Mouse (Mus musculus) T-helper 17 cell (primary cell): ENCODE measurements around the gene Nr2f2.

ENCODE experiments used
- in situ Hi-C, 2 experiments: fragments of 300-600 bp; cut with MboI, MseI; formaldehyde crosslinking; loops; 1 replicate in 1 of 2; 2 replicates in 1 of 2; pipeline ENCODE4 v1.15.1; 2025; ENCODE audit warnings: high pct_unique_total_duplicates in 2 of 2

The Nr2f2 gene

GRCm38 (mm10) chr7:70365941-70366807 lies at the start of gene Nr2f2:
Nr2f2 (minus strand) TSS chr7:70366735.
- in situ Hi-C loops: no loop called here

GRCm38 (mm10) chr7:70414461-70414860 lies 47.9 kb upstream of the Nr2f2 start:
- in situ Hi-C loops: no loop called here

- in situ Hi-C loops: no loop called here
Measured at GRCm38 (mm10) chr7:70413646-70414045, 47.1 kb upstream of the Nr2f2 start.

GRCm38 (mm10) chr7:70412900-70413299 lies 46.4 kb upstream of the Nr2f2 start:
- in situ Hi-C loops: no loop called here

- in situ Hi-C loops: no loop called here
Measured at GRCm38 (mm10) chr7:70410350-70410749, 43.8 kb upstream of the Nr2f2 start.

GRCm38 (mm10) chr7:70409890-70410289 lies 43.4 kb upstream of the Nr2f2 start:
- in situ Hi-C loops: no loop called here

- in situ Hi-C loops: no loop called here
Measured at GRCm38 (mm10) chr7:70408814-70409213, 42.3 kb upstream of the Nr2f2 start.

- in situ Hi-C loops: no loop called here
Measured at GRCm38 (mm10) chr7:70407123-70407522, 40.6 kb upstream of the Nr2f2 start.

- in situ Hi-C loops: no loop called here
Measured at GRCm38 (mm10) chr7:70406527-70406926, 40.0 kb upstream of the Nr2f2 start.

- in situ Hi-C loops: no loop called here
Measured at GRCm38 (mm10) chr7:70405466-70405865, 38.9 kb upstream of the Nr2f2 start.

- in situ Hi-C loops: no loop called here
Measured at GRCm38 (mm10) chr7:70382828-70383227, 16.3 kb upstream of the Nr2f2 start.

- in situ Hi-C loops: no loop called here
Measured at GRCm38 (mm10) chr7:70381409-70382244, 15.1 kb upstream of the Nr2f2 start.

GRCm38 (mm10) chr7:70380943-70381342 lies 14.4 kb upstream of the Nr2f2 start:
- in situ Hi-C loops: no loop called here

GRCm38 (mm10) chr7:70380246-70380645 lies 13.7 kb upstream of the Nr2f2 start:
- in situ Hi-C loops: no loop called here

GRCm38 (mm10) chr7:70370552-70371262 lies 4.2 kb upstream of the Nr2f2 start:
- in situ Hi-C loops: no loop called here

- in situ Hi-C loops: no loop called here
Measured at GRCm38 (mm10) chr7:70369731-70370551, 3.4 kb upstream of the Nr2f2 start.

- in situ Hi-C loops: no loop called here
Measured at GRCm38 (mm10) chr7:70369061-70369730, 2.7 kb upstream of the Nr2f2 start.

- in situ Hi-C loops: no loop called here
Measured at GRCm38 (mm10) chr7:70368751-70369060, 2.2 kb upstream of the Nr2f2 start.

GRCm38 (mm10) chr7:70368268-70368655 lies 1.7 kb upstream of the Nr2f2 start:
- in situ Hi-C loops: no loop called here

- in situ Hi-C loops: no loop called here
Measured at GRCm38 (mm10) chr7:70367591-70368267, 1.2 kb upstream of the Nr2f2 start.
